Mouse (Mus musculus) heart, postnatal 0 days (tissue): ENCODE measurements around the gene Tmem106c.

Experiments used
- CTCF ChIP-seq: IDR thresholded peaks from 2 replicates; pipeline ENCODE4 v1.5.1; 2016; ENCODE audit warnings: antibody characterized with exemption, control low read depth, low read depth
- EP300 ChIP-seq: IDR thresholded peaks from 2 replicates; pipeline ENCODE4 v1.6.1; 2016; ENCODE audit warnings: antibody characterized with exemption, low read depth

GRCm38 (mm10) chr15:97981560-97981959 lies 17.6 kb downstream of the Tmem106c start:
- TF ChIP-seq CTCF (no peak), EP300 (no peak)
